Mouse (Mus musculus) liver, embryonic 14.5 days (tissue): ENCODE data around the gene Afg1l. TPM values are rescaled to one million over a fixed set of nuclear protein-coding genes. Genes with fewer than 3 reads are reported as not detected.

Source experiments
- ATAC-seq: fragments of 200-750 bp; cut with Nextera tagmentation; 2 replicates; pipeline ENCODE4 v1.8.0; 2017; ENCODE audit warnings: moderate number of reproducible peaks, mild to moderate bottlenecking, moderate library complexity; ENCODE audit not compliant: insufficient read depth
- DNase-seq, 3 experiments: peaks; one replicate each; pipeline ENCODE4 v3.0.0-alpha.2; 2012 to 2013; ENCODE audit warnings: low read depth in 3 of 3, low spot score in 3 of 3
- H3K27ac ChIP-seq: fragments of 300-500 bp; sonication (generic); 2 replicates; pipeline ENCODE4 v1.5.1; 2014; ENCODE audit warnings: moderate library complexity, mild to moderate bottlenecking, control low read depth, inconsistent platforms
- H3K27me3 ChIP-seq: fragments of 300-500 bp; sonication (generic); 2 replicates; pipeline ENCODE4 v1.6.1; 2014; ENCODE audit warnings: mild to moderate bottlenecking, low read length, moderate library complexity; ENCODE audit not compliant: control insufficient read depth, insufficient read depth
- H3K36me3 ChIP-seq: fragments of 300-500 bp; sonication (generic); replicated peaks from 2 replicates; pipeline ENCODE4 v1.6.1; 2014; ENCODE audit warnings: low read depth; ENCODE audit not compliant: control insufficient read depth, insufficient read depth
- H3K4me1 ChIP-seq, 2 experiments: fragments of 200-500 bp in 1 of 2; fragments of 300-500 bp in 1 of 2; sonication (generic) in 1 of 2; replicated peaks; 2 replicates each; pipeline ENCODE4 v1.6.1; 2012 to 2014; ENCODE audit warnings: antibody characterized with exemption in 1 of 2, inconsistent platforms in 1 of 2, low read length in 1 of 2; ENCODE audit not compliant: control insufficient read depth in 2 of 2, insufficient read depth in 2 of 2
- H3K4me2 ChIP-seq: fragments of 300-500 bp; sonication (generic); 2 replicates; pipeline ENCODE4 v1.6.1; 2014; ENCODE audit warnings: low read depth, mild to moderate bottlenecking, control low read depth, moderate library complexity
- H3K4me3 ChIP-seq, 2 experiments: fragments of 200-500 bp in 1 of 2; fragments of 300-500 bp in 1 of 2; sonication (generic) in 1 of 2; 2 replicates each; pipeline ENCODE4 v1.5.1; 2012 to 2014; ENCODE audit warnings: low read depth in 2 of 2, low read length in 2 of 2, mild to moderate bottlenecking in 2 of 2, control low read depth in 1 of 2, inconsistent platforms in 1 of 2, moderate library complexity in 1 of 2; ENCODE audit not compliant: insufficient read depth in 1 of 2
- H3K9ac ChIP-seq: fragments of 300-500 bp; sonication (generic); replicated peaks from 2 replicates; pipeline ENCODE4 v1.6.1; 2014; ENCODE audit warnings: mild to moderate bottlenecking, control low read depth, moderate library complexity
- H3K9me3 ChIP-seq: fragments of 300-500 bp; sonication (generic); 2 replicates; pipeline ENCODE4 v1.6.1; 2016; ENCODE audit warnings: low read length, mixed read lengths; ENCODE audit not compliant: control insufficient read depth
- CTCF ChIP-seq: IDR thresholded peaks from 2 replicates; pipeline ENCODE4 v1.5.1; 2016; ENCODE audit warnings: antibody characterized with exemption, low read depth, control low read depth
- EP300 ChIP-seq: IDR thresholded peaks from 2 replicates; pipeline ENCODE4 v1.6.1; 2016; ENCODE audit warnings: antibody characterized with exemption, low read depth
- WGBS: fragments of 180-500 bp; shearing (Covaris S2); extraction: QIAGEN DNeasy Blood & Tissue Kit; methylation state at CpG from one replicate; pipeline ENCODE4 v1.1.7; 2014; ENCODE audit not compliant: insufficient replicate concordance; 5-methylcytosine and 5-hydroxymethylcytosine counted together
- polyA plus RNA-seq, 2 experiments: library from polyadenylated mRNA; depleted of rRNA in 1 of 2; stranded (reverse) in 1 of 2; unstranded in 1 of 2; fragments of >200 nt; fragmentation: Nextera tagmentation in 1 of 2; extraction: Ambion mirVana in 1 of 2; gene quantifications; 2 replicates each; pipeline versions ENCODE4 v1.2.1 to v1.2.3; 2012 to 2014

The Afg1l gene
- polyA plus RNA-seq, 2 experiments: 1.8 to 2.2 TPM

GRCm38 (mm10) chr10:42263701-42264100, 214.7 kb downstream of the Afg1l start:
- peaks cover 85% of the 10 kb centered on the region for H3K36me3 ChIP-seq
- peaks cover 79 to 81% of the 10 kb centered on the region in 2 experiments for H3K4me1 ChIP-seq
- H3K9ac ChIP-seq: peak overlapping the region; percentile 61
- no peaks in the 10 kb centered on the region for H3K27me3 ChIP-seq
- H3K4me2 ChIP-seq: peak overlapping the region; percentile 81
- TF ChIP-seq CTCF: no peak
- no peak for TF ChIP-seq EP300
- ATAC-seq (no peak), DNase-seq (no peak)
- peaks cover 13% of the 10 kb centered on the region for H3K9me3 ChIP-seq
- peak overlapping the region; percentile 98 for H3K27ac ChIP-seq
- H3K4me3 ChIP-seq: no peak overlapping the region
- 76% methylated on average over 8 of the region's 8 CpGs for WGBS

Other genes starting within 250 kb of the Afg1l start
- gene Foxo3, start 201.8 kb downstream of the Afg1l start, polyA plus RNA-seq (2012; rRNA removed): 15.6 and 15.9 TPM in 2 replicates
- gene Foxo3, start 201.8 kb downstream of the Afg1l start, polyA plus RNA-seq (2014; fragmentation: Nextera tagmentation; extraction: Ambion mirVana): 17.6 and 19.3 TPM in 2 replicates
- gene Snx3, start 23.5 kb upstream of the Afg1l start, polyA plus RNA-seq (2012; rRNA removed): 183 and 186 TPM in 2 replicates
- gene Snx3, start 23.5 kb upstream of the Afg1l start, polyA plus RNA-seq (2014; fragmentation: Nextera tagmentation; extraction: Ambion mirVana): 208 and 230 TPM in 2 replicates
- 0.06 TPM in 1 of 2 replicates, not detected in the other for gene Nr2e1, start 105.1 kb upstream of the Afg1l start, polyA plus RNA-seq (2012; rRNA removed)
- not detected in 2 replicates for gene Nr2e1, start 105.1 kb upstream of the Afg1l start, polyA plus RNA-seq (2014; fragmentation: Nextera tagmentation; extraction: Ambion mirVana)
- 6.2 and 7.0 TPM in 2 replicates for gene Ostm1, start 105.3 kb upstream of the Afg1l start, polyA plus RNA-seq (2012; rRNA removed)
- gene Ostm1, start 105.3 kb upstream of the Afg1l start, polyA plus RNA-seq (2014; fragmentation: Nextera tagmentation; extraction: Ambion mirVana): 14.3 and 17.2 TPM in 2 replicates